Mouse (Mus musculus) thymus, adult 2 months (tissue): Measurements from ENCODE around the gene Prok1. TPM values are rescaled to one million over a fixed set of nuclear protein-coding genes. Genes with fewer than 3 reads are reported as not detected.

Experiments
- DNase-seq: peaks from one replicate; pipeline ENCODE4 v3.0.0; 2021
- H3K27ac ChIP-seq: fragments of 200-500 bp; 2 replicates; pipeline ENCODE4 v1.5.1; 2012; ENCODE audit warnings: low read length, control low read depth; ENCODE audit not compliant: control insufficient read depth, insufficient read depth
- H3K27me3 ChIP-seq: fragments of 200-500 bp; 2 replicates; pipeline ENCODE4 v1.6.1; 2012; ENCODE audit warnings: mild to moderate bottlenecking, low read length, moderate library complexity, mixed read lengths; ENCODE audit not compliant: control insufficient read depth, insufficient read depth
- H3K36me3 ChIP-seq: fragments of 200-500 bp; 2 replicates; pipeline ENCODE4 v1.6.1; 2012; ENCODE audit warnings: mild to moderate bottlenecking, low read length, moderate library complexity; ENCODE audit not compliant: control insufficient read depth, insufficient read depth
- H3K4me1 ChIP-seq: fragments of 200-500 bp; replicated peaks from 2 replicates; pipeline ENCODE4 v1.6.1; 2012; ENCODE audit warnings: low read length; ENCODE audit not compliant: control insufficient read depth, insufficient read depth
- H3K4me3 ChIP-seq: fragments of 200-500 bp; 2 replicates; pipeline ENCODE4 v1.5.1; 2012; ENCODE audit warnings: mild to moderate bottlenecking, low read length, control low read depth, moderate library complexity; ENCODE audit not compliant: control insufficient read depth, insufficient read depth
- CTCF ChIP-seq: fragments of 200-500 bp; IDR thresholded peaks from 2 replicates; pipeline ENCODE4 v1.5.1; 2012; ENCODE audit warnings: mild to moderate bottlenecking, control low read depth, low read length, moderate library complexity, borderline replicate concordance; ENCODE audit not compliant: control insufficient read depth, poor library complexity, insufficient read depth; ENCODE audit errors: extremely low read depth
- POLR2A ChIP-seq: fragments of 200-500 bp; IDR thresholded peaks from 2 replicates; pipeline ENCODE4 v1.6.1; 2012; ENCODE audit warnings: mild to moderate bottlenecking, low read length, control low read depth, moderate library complexity; ENCODE audit not compliant: control insufficient read depth, poor library complexity, insufficient read depth; ENCODE audit errors: extremely low read depth
- WGBS: fragments of 180-500 bp; shearing (Covaris S2); methylation state at CpG from one replicate; pipeline ENCODE4 v1.1.7; 2018; 5-methylcytosine and 5-hydroxymethylcytosine counted together
- polyA plus RNA-seq: library from polyadenylated mRNA; depleted of rRNA; stranded (reverse); fragments of >200 nt; gene quantifications from 2 replicates; pipeline ENCODE4 v1.2.3, GENCODE M21; 2012

Prok1 gene
- polyA plus RNA-seq, 1 experiment: 0.70 TPM

DNA sequence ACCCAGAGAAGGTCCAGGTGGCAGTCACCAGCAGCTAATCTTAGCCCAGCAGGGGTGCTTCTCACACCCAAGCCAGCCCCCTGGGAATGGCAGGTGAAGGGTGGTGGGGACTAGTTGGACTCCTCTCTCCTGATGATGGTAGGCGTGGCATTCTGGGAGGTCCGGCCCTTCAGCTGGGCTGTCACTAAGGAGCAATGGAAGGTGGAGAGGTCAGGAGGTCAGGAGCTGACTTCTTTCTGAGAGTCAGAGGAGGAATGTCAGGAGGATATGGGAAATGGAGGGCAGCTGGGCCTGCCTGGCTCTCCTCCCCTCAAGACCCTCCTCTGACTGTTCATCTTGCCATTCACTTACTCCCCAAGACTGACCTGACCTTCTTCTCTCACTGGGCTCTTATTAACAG lies 1.5 kb downstream of the Prok1 start:
- DNase-seq: no peak
- H3K36me3 ChIP-seq: no peaks in the 10 kb centered on the region
- no peak overlapping the region for H3K4me3 ChIP-seq
- WGBS: 90% methylated on average over 2 of the region's 2 CpGs
- H3K27ac ChIP-seq: no peak overlapping the region
- H3K27me3 ChIP-seq: no peaks in the 10 kb centered on the region
- TF ChIP-seq POLR2A (no peak), CTCF (no peak)
- peaks cover 6% of the 10 kb centered on the region for H3K4me1 ChIP-seq

DNA sequence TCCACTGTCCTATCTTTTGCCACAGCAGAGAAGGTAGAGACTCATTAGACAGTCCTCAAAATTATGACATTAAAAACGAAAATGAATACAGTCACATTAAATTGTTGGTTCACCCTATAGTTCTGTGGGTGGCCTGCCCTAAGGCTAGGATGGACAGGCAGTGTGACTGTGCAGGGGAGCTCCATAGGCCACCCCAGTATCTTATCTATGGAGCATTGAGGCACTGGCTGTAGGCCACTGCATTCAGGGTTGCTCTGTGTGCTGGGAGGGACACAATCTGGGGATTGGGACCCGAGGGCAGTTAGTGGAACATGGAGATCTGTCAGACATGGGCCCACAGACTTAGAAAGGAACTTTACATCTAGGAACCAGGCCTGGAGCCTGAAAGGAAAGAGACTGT lies 5.6 kb downstream of the Prok1 start:
- WGBS: 35% methylated on average over 2 of the region's 2 CpGs
- no peaks in the 10 kb centered on the region for H3K36me3 ChIP-seq

DNA sequence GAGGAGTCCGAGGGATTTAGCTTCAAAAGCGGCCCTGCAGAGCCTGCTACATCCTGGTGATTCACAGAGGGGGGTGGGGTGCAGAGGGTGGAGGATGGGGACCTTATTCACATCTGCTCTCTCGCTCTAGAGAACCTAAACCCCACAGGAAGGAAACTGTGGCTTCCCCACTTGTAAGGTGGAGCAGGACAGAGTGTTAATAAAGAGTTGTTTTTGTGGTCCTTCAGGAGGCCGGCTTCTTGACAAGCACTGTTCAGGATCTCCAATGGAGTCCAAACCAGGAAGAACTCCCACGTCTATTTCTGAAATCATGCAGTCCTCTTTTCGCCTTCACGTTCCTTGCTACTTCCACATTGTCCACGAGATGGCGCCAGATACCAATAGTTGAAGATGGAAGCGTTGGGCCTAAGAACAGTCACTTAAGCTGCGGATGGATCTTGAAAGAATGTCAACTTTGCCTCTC lies 6.1 kb downstream of the Prok1 start:
- WGBS: 2% methylated on average over 11 of the region's 11 CpGs
- no peaks in the 10 kb centered on the region for H3K36me3 ChIP-seq
- DNase-seq: peak; percentile 77
- H3K4me3 ChIP-seq: 0 out of 2 replicates have a peak overlapping the region, but pooled peaks have one; percentile 12
- TF ChIP-seq CTCF: no peak
- no peak for TF ChIP-seq POLR2A
- no peak overlapping the region for H3K27ac ChIP-seq
- H3K27me3 ChIP-seq: no peaks in the 10 kb centered on the region
- peaks cover 8% of the 10 kb centered on the region for H3K4me1 ChIP-seq

More for the DNA sequence above, 5.6 kb downstream of the Prok1 start:
- TF ChIP-seq CTCF (no peak), POLR2A (no peak)
- Histone ChIP-seq H3K4me1 (peaks cover 8% of the 10 kb centered on the region), H3K27me3 (no peaks in the 10 kb centered on the region), H3K27ac (no peak overlapping the region), H3K4me3 (no peak overlapping the region)
- DNase-seq: no peak

DNA sequence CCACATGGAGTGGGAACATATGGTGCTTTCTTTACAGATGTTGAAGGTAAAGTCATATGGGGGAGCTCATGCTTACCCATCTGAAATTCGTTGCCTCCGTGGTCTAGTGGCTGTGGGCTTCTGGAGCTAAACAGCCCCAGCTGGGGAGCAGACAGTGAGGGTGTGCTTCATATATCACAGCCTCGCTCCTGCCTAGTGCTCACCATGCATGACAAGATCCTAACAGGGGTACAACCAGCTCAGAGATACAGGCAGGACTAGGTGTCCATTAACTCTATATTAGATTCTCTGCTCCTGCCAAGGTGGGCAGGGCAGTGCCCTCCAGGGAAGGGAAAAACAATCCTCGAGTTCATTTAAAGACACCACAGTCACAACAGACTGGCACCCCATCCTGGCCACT lies 8.3 kb downstream of the Prok1 start:
- 27% methylated on average over 4 of the region's 4 CpGs for WGBS
- Histone ChIP-seq H3K4me1 (peaks cover 8% of the 10 kb centered on the region), H3K27ac (no peak overlapping the region), H3K27me3 (no peaks in the 10 kb centered on the region), H3K4me3 (no peak overlapping the region), H3K36me3 (no peaks in the 10 kb centered on the region)
- no peak for DNase-seq
- TF ChIP-seq CTCF: no peak
- TF ChIP-seq POLR2A: no peak

DNA sequence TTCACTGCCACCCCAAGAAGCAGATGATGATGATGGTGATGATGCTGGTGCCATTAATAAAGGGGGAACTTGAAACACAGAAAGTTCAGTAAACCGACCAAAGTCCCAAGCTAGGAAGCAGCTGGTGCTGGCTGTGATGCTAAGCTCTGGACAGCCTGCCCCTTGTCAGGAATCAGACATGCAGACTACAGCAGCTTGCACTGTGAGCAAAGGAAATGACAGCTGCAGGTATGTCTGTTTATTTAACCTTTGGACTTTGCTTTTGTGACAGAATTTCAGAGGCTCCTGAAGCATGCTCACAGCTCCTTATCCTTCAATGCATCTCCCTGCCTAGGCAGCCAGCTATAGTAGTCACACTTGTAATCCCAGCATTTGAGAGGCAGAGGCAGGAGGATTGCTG lies 9.0 kb downstream of the Prok1 start, which contains the start of gene A630076J17Rik:
Gene A630076J17Rik (plus strand): TSS at position 88 of the 400 bp plus-strand sequence.
- Histone ChIP-seq H3K27ac (no peak within 1 kb of the TSS), H3K27me3 (no peaks in the 10 kb centered on the region), H3K4me3 (no peak within 1 kb of the TSS), H3K4me1 (peaks cover 8% of the 10 kb centered on the region), H3K36me3 (no peaks in the 10 kb centered on the region)
- DNase-seq: no peak
- 35% methylated on average over 1 of the region's 1 CpGs for WGBS
- TF ChIP-seq POLR2A: no peak
- no peak for TF ChIP-seq CTCF

DNA sequence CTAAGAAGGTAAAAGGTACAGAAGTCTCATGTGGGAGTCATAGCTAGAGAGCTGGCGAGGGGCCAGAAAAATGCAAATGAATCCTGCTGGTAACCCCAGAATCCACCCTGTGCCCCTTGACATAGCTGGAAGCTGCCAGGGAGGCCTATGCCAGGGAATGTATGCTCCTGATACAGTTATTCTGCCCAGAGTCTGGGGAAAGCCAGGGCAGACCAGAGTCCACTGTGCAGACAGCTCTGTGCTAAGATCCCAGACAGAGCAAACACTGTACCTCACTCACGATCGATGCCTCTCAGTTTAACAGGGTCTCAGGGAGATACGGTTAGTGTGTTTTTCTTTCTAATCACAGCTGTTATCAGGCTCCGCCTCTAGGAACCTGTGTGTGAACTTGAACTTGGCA lies 9.7 kb downstream of the Prok1 start:
- no peak overlapping the region for H3K27ac ChIP-seq
- H3K4me3 ChIP-seq: no peak overlapping the region
- TF ChIP-seq CTCF (no peak), POLR2A (no peak)
- H3K36me3 ChIP-seq: no peaks in the 10 kb centered on the region
- H3K27me3 ChIP-seq: no peaks in the 10 kb centered on the region
- 78% methylated on average over 5 of the region's 5 CpGs for WGBS
- DNase-seq: no peak
- H3K4me1 ChIP-seq: peaks cover 8% of the 10 kb centered on the region

DNA sequence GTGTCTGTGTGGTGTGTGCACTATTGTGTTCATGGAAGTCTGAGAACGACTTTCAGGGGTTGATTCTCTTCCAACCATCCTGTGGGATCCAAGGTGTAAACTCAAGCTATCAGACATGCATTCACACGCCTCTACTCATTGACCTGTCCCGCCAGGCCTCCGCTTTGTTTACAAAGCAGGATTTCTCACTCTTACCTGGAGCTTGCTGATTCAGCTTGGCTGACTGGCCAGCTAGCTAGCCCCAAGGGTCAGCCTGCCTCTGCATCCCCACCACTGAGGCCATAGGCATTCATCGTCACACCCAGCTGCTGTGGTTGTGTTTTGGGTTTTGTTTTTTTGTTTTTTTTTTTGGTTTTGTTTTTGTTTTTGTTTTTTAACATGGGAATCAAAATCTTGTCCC lies 10.3 kb downstream of the Prok1 start:
- H3K4me3 ChIP-seq: no peak overlapping the region
- no peaks in the 10 kb centered on the region for H3K27me3 ChIP-seq
- peaks cover 8% of the 10 kb centered on the region for H3K4me1 ChIP-seq
- TF ChIP-seq POLR2A (no peak), CTCF (no peak)
- H3K27ac ChIP-seq: no peak overlapping the region
- H3K36me3 ChIP-seq: no peaks in the 10 kb centered on the region
- no peak for DNase-seq
- WGBS: 91% methylated on average over 5 of the region's 5 CpGs
